Mouse (Mus musculus) forebrain, embryonic 16.5 days (tissue): Measurements from ENCODE around the gene Pdlim4. TPM values are rescaled to one million over a fixed set of nuclear protein-coding genes. Genes with fewer than 3 reads are reported as not detected.

ENCODE experiments used
- ATAC-seq: fragments of 200-750 bp; cut with Nextera tagmentation; 2 replicates; pipeline ENCODE4 v1.8.0; 2017; ENCODE audit warnings: mild to moderate bottlenecking, moderate library complexity
- H3K27ac ChIP-seq: fragments of 300-500 bp; sonication (generic); 2 replicates; pipeline ENCODE4 v1.5.1; 2014; ENCODE audit warnings: low read length, control low read depth
- H3K27me3 ChIP-seq: fragments of 300-500 bp; sonication (generic); replicated peaks from 2 replicates; pipeline ENCODE4 v1.6.1; 2014; ENCODE audit warnings: low read length; ENCODE audit not compliant: control insufficient read depth, insufficient read depth
- H3K36me3 ChIP-seq: fragments of 300-500 bp; sonication (generic); 2 replicates; pipeline ENCODE4 v1.6.1; 2014; ENCODE audit not compliant: control insufficient read depth, insufficient read depth
- H3K4me1 ChIP-seq: fragments of 300-500 bp; sonication (generic); replicated peaks from 2 replicates; pipeline ENCODE4 v1.6.1; 2014; ENCODE audit warnings: low read length; ENCODE audit not compliant: control insufficient read depth, insufficient read depth
- H3K4me2 ChIP-seq: fragments of 300-500 bp; sonication (generic); 2 replicates; pipeline ENCODE4 v1.6.1; 2014; ENCODE audit warnings: mild to moderate bottlenecking, low read length, control low read depth
- H3K4me3 ChIP-seq: fragments of 300-500 bp; sonication (generic); replicated peaks from 2 replicates; pipeline ENCODE4 v1.5.1; 2014; ENCODE audit warnings: mild to moderate bottlenecking, low read length, control low read depth
- H3K9ac ChIP-seq: fragments of 300-500 bp; sonication (generic); replicated peaks from 2 replicates; pipeline ENCODE4 v1.6.1; 2014; ENCODE audit warnings: low read depth, low read length, control low read depth
- H3K9me3 ChIP-seq: fragments of 300-500 bp; sonication (generic); 2 replicates; pipeline ENCODE4 v1.6.1; 2016; ENCODE audit warnings: low read length; ENCODE audit not compliant: control insufficient read depth
- WGBS: fragments of 180-500 bp; shearing (Covaris S2); extraction: QIAGEN DNeasy Blood & Tissue Kit; methylation state at CpG from one replicate; pipeline ENCODE4 v1.1.7; 2014; 5-methylcytosine and 5-hydroxymethylcytosine counted together
- polyA plus RNA-seq: library from polyadenylated mRNA; unstranded; fragments of >200 nt; fragmentation: Nextera tagmentation; extraction: Ambion mirVana; gene quantifications from 2 replicates; pipeline ENCODE4 v1.2.1, GENCODE M21; 2015

Gene Pdlim4
- polyA plus RNA-seq, 1 experiment from 2014 or later: 45.3 TPM

DNA sequence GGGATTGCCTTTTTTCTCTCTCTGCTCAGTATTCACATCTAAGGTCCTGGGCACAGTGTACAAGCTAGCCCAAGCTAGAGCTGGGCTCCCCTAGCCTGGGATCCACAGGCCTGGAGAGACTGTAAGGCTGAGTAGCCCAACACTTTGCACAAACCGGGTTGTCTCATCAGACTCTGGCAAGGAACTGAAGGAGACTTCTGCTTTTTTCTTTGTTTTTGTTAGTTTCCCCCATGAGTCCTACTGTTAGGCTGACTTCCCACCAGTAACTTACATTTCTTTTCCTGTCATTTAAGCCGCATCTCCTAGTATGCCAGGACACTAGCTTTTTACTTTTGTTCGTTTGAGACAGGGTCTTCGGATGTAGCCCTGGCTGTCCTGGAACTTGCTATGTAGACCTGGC lies 39.8 kb downstream of the Pdlim4 start:
- peaks cover 13% of the 10 kb centered on the region for H3K4me1 ChIP-seq
- no peaks in the 10 kb centered on the region for H3K9me3 ChIP-seq
- no peak overlapping the region for H3K9ac ChIP-seq
- no peak overlapping the region for H3K27ac ChIP-seq
- H3K36me3 ChIP-seq: no peaks in the 10 kb centered on the region
- peak overlapping the region; percentile 100 for H3K4me2 ChIP-seq
- no peak overlapping the region for H3K4me3 ChIP-seq
- ATAC-seq: no peak
- peaks cover 9% of the 10 kb centered on the region for H3K27me3 ChIP-seq
- 82% methylated on average over 4 of the region's 4 CpGs for WGBS

DNA sequence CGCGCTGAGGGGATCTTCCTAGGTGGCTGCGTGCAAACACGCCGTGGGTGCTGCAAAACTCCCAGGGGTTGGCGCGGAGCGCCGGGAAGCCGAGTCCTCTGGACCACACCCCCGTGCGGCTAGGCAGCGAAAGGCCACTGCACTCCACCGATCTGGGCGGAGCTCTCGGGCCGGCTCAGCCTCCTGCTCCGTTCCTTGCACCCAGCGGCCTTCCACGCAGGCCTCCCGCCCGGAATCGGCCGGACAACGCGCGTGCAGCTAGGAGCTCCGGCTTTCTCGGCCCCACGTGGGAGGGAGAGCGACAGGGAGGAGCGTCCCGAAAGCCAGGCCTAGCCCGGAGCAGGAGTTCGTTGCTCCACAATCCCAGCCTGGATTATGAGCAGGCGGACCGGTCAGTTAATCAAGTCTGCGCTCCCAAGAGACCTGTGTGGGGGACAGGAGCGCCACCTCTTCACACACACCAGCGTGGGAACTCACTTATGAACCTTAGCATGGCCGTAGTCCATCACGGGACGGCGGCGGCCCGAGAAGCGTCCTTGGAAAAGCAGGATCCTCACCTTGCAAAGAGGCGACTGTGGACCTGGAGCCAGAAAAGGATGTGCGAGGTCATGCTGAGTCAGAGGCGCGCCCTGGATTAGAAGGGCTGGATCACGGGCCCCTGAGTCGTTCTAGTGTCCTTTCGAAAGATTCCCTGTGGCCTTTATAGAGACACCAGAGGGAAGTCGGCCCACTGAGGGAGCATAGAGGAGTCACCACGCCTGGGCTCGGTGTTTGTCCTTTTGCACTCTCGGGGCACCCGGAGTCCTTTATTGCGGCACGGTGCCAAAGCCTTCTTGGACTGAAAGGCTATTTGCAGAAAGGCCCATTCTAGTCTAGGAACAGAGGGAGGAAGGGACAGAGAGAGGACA lies 40.5 kb downstream of the Pdlim4 start, which contains the start of gene Slc22a4:
Slc22a4 (minus strand) TSS at position 47 of the 908 bp plus-strand sequence.
- peak within 1 kb of the TSS; percentile 100 for H3K4me2 ChIP-seq
- 3% methylated on average over 61 of the region's 61 CpGs for WGBS
- H3K27me3 ChIP-seq: peaks cover 9% of the 10 kb centered on the region
- peaks cover 13% of the 10 kb centered on the region for H3K4me1 ChIP-seq
- H3K9me3 ChIP-seq: no peaks in the 10 kb centered on the region
- peak within 1 kb of the TSS; percentile 67 for H3K4me3 ChIP-seq
- no peaks in the 10 kb centered on the region for H3K36me3 ChIP-seq
- ATAC-seq: peak; percentile 89
- no peak within 1 kb of the TSS for H3K27ac ChIP-seq
- peak within 1 kb of the TSS; percentile 86 for H3K9ac ChIP-seq

DNA sequence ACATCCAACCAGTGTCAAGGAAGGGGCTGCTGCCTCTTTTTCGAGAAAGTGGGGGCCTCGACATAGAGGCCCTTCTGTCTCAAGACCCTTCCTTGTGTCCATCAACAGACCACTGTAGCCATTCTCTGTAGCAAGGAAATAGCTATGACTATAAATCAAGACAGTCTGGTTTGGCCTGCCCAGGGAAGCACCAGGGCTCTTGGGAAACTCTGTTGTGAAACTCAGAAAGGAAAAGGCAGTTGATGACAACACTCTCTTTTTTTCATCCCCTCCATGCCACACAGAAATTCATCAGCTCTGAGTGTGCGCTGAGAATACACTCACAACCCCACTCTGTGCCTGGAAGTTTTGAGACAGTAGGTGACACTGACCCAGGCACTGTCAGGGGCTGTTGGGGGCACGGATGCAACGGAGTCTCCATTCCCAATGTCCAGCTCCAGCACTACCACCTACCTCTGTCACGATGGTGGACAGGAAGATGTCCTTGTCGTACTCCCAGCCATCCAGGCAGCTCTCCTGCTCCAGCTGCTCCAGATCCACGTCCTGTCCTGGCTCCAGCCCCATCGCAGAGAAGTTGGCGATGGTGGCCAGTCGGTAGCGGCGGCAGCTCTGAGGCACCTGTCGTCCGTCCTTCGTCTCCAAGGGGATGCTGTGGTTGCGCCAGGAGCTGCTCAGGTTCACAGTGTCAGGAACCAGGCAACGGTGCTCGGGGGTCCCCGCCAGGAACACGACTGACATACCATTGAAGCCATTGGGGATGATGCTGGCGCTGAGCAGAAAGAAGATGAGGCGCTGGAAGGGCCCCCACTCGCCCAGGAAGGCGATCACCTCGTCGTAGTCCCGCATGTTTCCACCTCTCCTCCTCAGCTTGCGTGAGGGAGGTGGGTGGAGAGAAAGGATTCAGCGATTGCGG lies 41.4 kb downstream of the Pdlim4 start:
- peaks cover 9% of the 10 kb centered on the region for H3K27me3 ChIP-seq
- H3K4me2 ChIP-seq: peak overlapping the region; percentile 100
- H3K4me1 ChIP-seq: peaks cover 13% of the 10 kb centered on the region
- no peak overlapping the region for H3K27ac ChIP-seq
- no peaks in the 10 kb centered on the region for H3K36me3 ChIP-seq
- peak overlapping the region; percentile 86 for H3K9ac ChIP-seq
- WGBS: 14% methylated on average over 30 of the region's 31 CpGs
- no peak; the same call in 1 of the 2 replicates for ATAC-seq
- H3K9me3 ChIP-seq: no peaks in the 10 kb centered on the region
- H3K4me3 ChIP-seq: peak overlapping the region; percentile 67

DNA sequence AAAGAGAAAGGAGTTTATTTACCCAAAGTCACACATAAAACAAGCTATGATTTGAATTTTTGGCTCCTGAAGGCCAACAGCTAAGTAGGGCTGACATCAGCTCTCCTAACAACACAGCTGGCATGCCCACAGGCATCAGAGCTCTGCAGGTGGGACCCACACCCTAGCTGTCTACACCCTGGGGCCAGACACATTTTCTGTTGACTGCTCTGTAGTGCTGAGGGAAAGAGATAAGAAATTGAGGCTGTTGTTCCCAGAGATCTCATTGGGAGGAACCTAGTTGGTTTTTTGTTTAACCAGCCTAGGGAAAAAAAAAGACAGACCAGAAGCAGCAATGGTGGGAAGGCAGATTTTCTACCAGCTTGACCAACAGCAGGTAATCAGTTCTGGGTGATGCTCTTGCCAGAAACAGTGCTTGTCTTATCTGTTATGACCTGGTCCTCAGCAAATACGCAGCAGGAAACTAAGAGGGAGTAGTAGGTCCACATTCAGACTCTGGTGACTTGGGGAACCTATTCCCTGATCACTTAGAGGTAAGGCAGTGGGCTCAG lies 42.2 kb downstream of the Pdlim4 start:
- Histone ChIP-seq H3K9ac (no peak overlapping the region), H3K27me3 (peaks cover 9% of the 10 kb centered on the region), H3K9me3 (no peaks in the 10 kb centered on the region), H3K36me3 (no peaks in the 10 kb centered on the region), H3K4me3 (no peak overlapping the region), H3K27ac (no peak overlapping the region), H3K4me2 (no peak overlapping the region), H3K4me1 (peaks cover 13% of the 10 kb centered on the region)
- no peak for ATAC-seq
- 88% methylated on average over 1 of the region's 1 CpGs for WGBS

DNA sequence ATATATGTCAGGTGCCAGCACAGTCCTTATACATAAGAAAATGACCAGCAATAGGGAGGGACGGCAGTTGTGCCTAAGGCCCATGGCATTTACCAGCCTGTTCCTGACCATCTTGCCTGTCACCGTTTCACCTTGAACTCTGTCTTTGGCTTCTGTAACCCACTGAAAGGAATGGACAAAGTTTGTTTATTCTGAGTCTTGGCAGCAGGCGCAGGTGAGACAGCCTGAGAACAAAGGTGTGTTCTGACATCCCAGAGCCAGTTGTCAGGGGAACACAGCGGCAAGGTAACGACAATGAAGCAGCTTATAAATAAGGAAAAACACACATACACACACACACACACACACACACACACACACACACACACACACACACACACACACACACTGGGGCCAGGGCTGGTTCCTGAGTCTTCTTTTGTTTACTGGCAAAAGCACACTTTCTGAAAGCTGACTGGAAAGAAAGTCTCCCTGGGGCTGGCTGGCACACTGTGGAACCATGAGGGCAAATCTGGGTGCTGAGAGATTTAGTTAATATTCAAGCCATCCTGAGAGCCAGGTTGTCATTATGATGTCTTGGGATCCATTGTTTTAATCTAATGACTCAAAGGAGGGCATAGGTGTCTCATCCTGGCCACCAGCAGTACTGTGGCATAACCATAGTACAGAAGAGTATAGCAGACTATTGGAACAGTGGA lies 47.3 kb downstream of the Pdlim4 start:
- Histone ChIP-seq H3K27ac (no peak overlapping the region), H3K9ac (no peak overlapping the region), H3K27me3 (no peaks in the 10 kb centered on the region), H3K9me3 (no peaks in the 10 kb centered on the region), H3K36me3 (no peaks in the 10 kb centered on the region), H3K4me1 (no peaks in the 10 kb centered on the region), H3K4me2 (no peak overlapping the region), H3K4me3 (no peak overlapping the region)
- WGBS: 86% methylated on average over 5 of the region's 5 CpGs
- ATAC-seq: no peak

DNA sequence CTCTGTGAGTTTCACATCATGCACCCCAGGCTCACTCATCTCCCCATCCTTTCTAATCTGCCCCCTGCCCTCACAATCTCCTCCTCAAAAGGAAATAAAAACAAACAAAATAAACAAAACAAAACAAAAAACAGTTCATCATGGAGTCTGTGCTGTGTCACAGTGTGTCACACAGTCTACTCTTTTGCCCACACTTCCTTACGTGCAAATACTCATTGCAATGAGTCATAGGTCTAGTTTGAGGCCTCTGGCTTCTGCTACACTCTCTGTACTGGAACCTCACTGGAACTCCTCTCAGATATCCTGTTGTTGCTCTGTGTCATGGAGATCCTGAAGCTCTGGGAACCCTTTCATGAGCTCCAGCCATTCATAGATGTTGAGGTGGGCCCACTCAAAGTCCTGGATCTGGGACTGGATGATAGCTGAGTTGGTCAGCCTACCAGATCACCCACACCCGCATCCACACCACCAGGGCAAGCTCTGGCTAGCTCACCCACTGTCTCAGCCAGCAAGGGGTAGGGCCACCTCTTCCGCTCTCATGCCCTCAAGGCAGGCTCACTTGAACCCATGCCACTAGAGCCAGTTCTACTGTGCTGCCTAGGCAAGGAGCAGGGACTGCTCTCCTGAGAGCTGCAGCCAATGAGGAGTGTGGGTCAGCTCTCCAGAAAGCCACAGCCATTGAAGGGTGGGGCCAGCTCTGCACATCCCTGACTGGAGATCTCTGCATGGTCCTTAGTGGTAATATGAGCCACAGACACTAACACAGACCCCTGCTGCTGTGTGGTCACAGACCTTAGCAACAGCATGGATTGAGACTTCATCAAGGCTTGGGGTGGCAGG lies 49.7 kb downstream of the Pdlim4 start:
- no peak for ATAC-seq
- 83% methylated on average over 3 of the region's 3 CpGs for WGBS

DNA sequence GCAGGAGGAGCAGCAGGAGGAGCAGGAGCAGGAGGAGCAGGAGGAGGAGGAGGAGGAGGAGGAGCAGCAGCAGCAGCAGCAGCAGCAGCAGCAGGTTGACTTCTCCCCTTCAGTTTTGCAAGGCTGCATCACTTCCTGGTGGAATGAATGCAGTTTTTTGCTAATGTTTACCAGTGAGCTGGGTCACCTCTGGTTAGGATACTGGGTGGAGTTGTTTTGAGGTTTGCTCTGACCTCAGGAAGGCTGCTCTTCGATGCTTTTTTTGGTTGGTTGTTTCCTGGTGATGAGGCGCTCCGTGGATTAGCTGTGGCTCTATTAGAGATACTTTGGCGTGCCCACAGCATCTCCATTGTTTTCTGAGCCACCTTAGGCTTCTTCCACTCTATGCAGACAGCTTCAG lies 51.2 kb downstream of the Pdlim4 start:
- Histone ChIP-seq H3K27me3 (no peaks in the 10 kb centered on the region), H3K4me3 (no peak overlapping the region), H3K9me3 (no peaks in the 10 kb centered on the region), H3K4me1 (no peaks in the 10 kb centered on the region), H3K4me2 (no peak overlapping the region), H3K36me3 (no peaks in the 10 kb centered on the region), H3K9ac (no peak overlapping the region), H3K27ac (no peak overlapping the region)
- WGBS: 77% methylated on average over 4 of the region's 4 CpGs
- ATAC-seq: no peak

More for the DNA sequence above, 49.7 kb downstream of the Pdlim4 start:
- H3K4me2 ChIP-seq: no peak overlapping the region
- no peaks in the 10 kb centered on the region for H3K27me3 ChIP-seq
- H3K27ac ChIP-seq: no peak overlapping the region
- H3K36me3 ChIP-seq: no peaks in the 10 kb centered on the region
- no peaks in the 10 kb centered on the region for H3K4me1 ChIP-seq
- no peak overlapping the region for H3K9ac ChIP-seq
- H3K4me3 ChIP-seq: no peak overlapping the region
- no peaks in the 10 kb centered on the region for H3K9me3 ChIP-seq

DNA sequence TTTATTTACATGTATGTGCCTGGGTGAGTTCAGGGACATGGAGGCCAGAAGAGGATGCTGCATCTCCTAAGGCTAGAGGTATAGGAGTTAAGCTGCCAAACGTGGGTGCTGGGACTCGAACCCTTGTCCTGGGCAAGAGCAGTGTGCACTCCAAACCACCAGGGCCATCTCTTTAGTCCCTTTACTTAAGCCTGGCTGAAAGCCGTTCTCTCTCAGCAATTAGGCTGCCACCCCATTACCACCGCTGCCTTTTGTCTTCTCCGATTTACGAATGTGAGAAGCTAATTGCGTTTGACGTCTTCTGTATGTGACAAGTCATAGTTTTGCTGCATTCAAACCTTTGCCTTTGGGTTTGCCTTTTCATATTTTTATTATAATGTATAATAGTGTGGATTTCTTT lies 52.8 kb downstream of the Pdlim4 start:
- Histone ChIP-seq H3K27ac (no peak overlapping the region), H3K4me2 (no peak overlapping the region), H3K36me3 (no peaks in the 10 kb centered on the region), H3K4me3 (no peak overlapping the region), H3K9me3 (no peaks in the 10 kb centered on the region), H3K27me3 (no peaks in the 10 kb centered on the region), H3K9ac (no peak overlapping the region), H3K4me1 (no peaks in the 10 kb centered on the region)
- WGBS: 41% methylated on average over 8 of the region's 8 CpGs
- ATAC-seq: no peak
